Mouse (Mus musculus): Measurements from ENCODE around the gene Ncoa3. TPM values are rescaled to one million over a fixed set of nuclear protein-coding genes. Genes with fewer than 3 reads are reported as not detected.

Ncoa3 gene
- total RNA-seq, 1 experiment from 2014 or later: 73.0 TPM

DNA sequence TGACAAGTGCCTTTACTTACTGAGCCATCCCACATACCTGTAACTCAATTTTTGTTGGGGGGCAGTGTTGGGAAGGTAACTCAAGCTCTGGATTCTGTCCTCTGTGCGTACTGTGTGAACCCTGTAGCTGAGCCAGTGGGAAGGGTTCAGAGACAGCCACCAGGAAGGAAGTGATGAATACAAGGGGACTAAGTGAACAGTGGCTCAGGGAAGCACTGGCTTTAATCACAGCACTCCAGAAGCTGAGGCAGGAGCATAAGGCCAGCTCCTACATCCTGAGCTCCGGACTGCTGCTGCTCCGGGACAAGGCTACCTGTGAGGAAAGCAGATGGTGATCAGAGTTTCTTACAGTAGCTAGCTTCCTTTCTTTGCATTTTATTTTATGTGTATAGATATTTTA, 31.6 kb downstream of the Ncoa3 start:
- no peak for ATAC-seq (replicated peaks; ENCODE audit: insufficient number of reproducible peaks, low FRiP score, low TSS enrichment, poor library complexity, severe bottlenecking)

DNA sequence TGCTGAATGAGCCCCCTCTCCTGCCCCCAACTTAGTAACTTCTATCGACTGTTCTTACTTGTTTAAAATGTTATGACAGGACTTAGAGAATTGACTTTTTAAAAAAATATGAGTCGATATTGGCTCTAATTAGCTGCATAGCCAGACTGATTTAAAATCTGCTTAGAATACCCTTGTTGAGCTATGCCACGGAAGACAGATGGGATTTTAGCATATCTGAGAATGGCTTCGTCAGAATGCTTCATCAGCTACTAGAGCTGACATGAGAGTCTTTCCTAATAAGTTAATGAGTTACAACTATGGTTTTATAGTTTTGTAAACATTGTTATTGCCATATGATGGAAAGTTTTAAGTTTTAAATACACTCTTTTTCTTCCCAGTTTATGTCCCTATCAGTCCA, 32.2 kb downstream of the Ncoa3 start:
- no peak for ATAC-seq (replicated peaks; ENCODE audit: insufficient number of reproducible peaks, low FRiP score, low TSS enrichment, poor library complexity, severe bottlenecking)

DNA sequence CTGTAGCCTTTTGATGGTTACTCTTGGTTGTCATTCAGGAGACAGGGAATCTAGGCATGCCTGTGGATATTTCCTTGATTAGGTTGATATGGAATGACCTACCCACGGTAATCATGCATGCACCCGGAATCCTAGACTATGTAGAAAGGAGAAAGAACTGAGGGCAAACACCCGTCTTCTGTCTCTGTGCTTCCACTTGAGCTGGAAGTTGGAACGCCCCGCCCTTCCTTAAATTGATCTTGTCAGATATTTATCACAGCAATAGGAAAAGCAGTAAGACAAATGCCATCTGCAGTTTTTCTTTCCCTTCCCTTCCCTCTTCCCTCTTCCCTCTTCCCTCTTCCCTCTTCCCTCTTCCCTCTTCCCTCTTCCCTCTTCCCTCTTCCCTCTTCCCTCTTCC, 33.5 kb downstream of the Ncoa3 start:
- ATAC-seq (replicated peaks; ENCODE audit: insufficient number of reproducible peaks, low FRiP score, low TSS enrichment, poor library complexity, severe bottlenecking): no peak

DNA sequence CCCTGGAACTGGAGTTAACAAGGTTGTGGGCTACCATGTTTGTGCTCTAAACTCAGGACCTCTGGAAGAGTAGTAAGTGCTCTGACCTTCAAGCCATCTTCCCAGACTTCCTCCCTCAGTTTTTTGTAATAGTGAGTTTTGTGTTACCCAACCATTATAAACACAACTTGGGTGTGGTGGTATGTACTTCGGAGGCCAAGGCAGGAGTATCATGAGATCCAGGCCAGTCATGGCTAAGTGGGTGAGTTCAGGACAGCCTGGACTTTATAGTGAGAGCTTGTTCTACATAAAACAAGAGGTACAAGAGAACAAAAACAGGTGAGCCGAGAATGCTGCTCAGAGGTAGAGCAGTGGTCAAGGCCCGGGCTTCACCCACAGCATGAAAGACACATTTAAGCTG, 35.4 kb downstream of the Ncoa3 start:
- 0 out of 2 replicates have a peak, but pooled peaks have one; percentile 15 for ATAC-seq (replicated peaks; ENCODE audit: insufficient number of reproducible peaks, low FRiP score, low TSS enrichment, poor library complexity, severe bottlenecking)

DNA sequence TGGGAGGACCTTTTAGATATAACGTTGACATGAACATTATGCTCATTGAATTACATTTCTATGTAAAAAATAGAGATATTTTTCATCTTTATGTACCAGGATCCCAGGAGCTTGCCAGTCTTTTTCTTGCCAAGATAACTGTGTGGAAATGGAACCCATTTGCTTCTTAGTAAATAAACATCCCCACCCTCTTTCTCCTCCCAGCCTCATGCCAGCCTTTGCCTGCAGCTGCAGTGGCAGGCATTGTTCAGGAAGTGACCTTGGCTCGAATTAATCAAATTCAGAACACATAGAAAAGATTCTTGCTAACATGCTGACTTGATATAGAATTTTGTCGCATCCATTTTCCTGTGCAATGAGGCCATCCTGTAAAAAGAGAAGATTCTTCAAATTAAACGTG, 36.8 kb downstream of the Ncoa3 start:
- no peak for ATAC-seq (replicated peaks; ENCODE audit: insufficient number of reproducible peaks, low FRiP score, low TSS enrichment, poor library complexity, severe bottlenecking)

DNA sequence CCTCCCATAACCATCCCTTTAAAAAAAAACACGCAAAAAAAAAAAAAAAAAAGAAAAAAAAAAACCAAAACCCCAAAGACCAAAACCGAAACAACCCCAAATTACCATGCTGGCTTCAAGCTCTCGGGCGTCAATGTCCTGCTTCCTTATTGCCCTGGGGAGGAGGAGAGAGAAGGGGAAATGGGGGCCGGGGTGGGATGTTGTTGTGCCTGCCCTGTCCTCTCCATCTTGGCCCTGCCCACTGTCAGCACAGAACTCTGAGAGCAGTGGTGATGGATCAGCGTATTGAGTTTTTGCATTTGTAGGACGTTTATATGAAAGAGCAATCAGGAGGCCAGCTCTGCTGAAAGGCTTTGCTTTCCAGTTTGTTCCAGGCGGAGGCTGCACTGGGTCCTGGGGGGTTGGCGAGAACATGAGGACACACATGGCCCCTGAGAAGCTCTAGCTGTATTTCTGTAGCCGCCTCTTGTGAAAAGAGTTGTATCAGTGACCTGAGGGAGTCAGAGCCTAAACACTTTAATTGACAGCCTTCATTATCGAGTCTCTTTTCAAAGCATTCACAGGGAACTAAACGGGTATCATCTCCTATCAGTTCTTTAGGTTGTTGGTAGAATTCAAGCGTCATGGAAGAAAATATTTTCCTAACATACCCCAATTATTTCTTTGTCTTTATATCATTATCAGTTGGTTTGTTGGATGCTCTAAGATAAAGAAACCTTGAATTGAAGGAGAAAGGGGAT, 38.0 kb downstream of the Ncoa3 start:
- ATAC-seq (replicated peaks; ENCODE audit: insufficient number of reproducible peaks, low FRiP score, low TSS enrichment, poor library complexity, severe bottlenecking): peak; percentile 85

DNA sequence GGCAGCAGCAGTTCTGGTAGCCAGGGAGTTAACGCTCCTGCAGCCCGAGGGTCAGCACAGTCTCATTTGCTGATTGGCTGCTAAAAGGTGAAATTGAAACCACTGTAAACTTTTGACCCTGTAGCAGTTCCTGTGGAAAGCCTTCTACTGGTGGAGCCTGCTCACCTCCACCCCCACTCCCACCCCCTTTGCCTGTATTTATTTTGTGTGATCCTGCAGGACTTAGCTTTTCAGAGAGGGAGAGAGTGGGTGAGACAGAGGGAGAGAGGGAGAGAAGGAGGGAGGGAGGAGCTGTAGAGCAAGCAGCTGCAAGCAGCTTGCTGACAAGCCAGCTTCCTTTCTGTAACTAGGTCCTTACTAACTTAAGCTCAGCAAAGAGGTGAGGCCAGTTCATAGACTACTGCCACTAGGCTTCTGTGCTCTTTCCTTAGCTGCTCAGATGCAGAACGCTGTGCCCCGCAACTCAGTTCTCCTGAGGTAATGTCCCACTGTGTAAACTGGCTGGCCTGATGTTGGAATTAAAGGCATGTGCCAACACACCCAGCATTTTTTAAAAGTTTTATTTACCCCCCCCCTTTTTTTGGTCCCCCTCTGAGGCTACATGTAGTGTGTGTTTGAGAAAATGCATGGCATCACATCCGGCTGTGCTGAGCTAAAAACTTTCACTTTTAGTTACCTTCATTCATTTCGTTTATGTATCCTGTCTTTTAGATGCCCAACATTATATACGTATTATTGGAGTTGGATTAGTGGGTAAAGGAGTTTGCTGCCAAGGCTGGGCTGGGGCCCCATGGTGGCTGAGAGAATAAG, 38.9 kb downstream of the Ncoa3 start:
- peak; percentile 51; the same call in 1 of the 2 replicates for ATAC-seq (replicated peaks; ENCODE audit: insufficient number of reproducible peaks, low FRiP score, low TSS enrichment, poor library complexity, severe bottlenecking)

DNA sequence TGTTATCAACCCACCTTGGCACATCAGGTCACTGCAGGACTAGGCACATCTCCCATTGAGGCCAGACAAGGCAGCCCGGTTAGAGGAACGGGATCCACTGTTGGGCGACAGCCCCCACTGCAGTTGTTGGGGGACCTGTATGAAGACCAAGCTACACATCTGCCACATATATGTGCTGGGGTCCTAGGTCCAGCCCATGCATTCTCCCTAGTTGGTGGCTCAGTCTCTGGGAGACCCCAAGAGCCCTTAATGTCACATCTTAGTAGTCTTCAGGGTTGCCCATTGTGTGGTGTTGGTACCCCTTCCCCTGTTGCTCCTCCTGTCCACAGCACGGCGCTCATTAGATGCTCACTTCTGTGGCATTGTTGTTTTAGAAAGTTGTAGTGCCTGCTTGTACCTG, 40.2 kb downstream of the Ncoa3 start:
- ATAC-seq (replicated peaks; ENCODE audit: insufficient number of reproducible peaks, low FRiP score, low TSS enrichment, poor library complexity, severe bottlenecking): no peak

DNA sequence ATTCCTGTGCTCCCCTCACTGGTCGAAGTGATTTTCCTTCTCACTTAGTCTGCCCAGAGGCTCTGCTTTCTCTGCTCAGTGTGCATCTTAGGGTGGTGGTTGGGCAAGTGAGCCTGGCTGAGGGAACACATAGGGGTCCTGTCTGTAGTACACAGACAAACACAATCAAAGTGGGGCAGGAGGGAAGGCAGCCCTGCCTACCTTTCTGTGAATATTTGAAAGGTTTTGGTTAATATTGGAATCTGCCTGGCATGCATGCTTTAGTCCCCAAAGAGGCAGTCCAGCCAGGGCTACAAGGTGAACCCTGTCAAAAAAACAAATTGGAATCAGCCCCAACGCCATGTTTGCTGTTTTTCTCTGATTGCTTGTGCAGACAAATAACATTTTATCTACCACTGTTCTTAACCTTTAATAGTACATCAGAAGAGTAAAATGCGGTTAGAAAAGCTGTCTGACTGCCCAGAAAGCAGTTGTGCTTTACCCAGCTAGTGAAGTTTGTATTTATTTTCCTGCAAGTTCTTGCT, 42.6 kb downstream of the Ncoa3 start:
- ATAC-seq (replicated peaks; ENCODE audit: insufficient number of reproducible peaks, low FRiP score, low TSS enrichment, poor library complexity, severe bottlenecking): no peak

DNA sequence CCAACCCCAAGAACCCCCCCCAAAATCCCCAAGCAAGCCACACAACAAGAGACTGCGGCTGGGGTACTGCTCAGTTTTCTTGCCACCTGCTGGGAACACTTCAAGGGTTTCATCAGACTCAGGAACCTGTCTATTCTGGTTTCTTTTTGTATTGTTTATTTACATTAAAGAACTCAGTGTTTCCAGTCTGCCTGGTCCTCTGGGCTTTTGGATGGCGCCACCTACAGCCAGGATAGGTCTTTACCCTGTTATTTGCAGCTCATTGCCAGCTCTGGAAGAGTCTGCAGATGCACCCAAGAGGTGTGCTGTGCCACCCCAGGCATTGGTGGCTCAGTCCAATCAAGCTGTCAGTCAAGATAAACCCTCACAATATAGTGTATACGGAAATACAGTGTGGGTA, 43.3 kb downstream of the Ncoa3 start:
- ATAC-seq (replicated peaks; ENCODE audit: insufficient number of reproducible peaks, low FRiP score, low TSS enrichment, poor library complexity, severe bottlenecking): peak; percentile 71

DNA sequence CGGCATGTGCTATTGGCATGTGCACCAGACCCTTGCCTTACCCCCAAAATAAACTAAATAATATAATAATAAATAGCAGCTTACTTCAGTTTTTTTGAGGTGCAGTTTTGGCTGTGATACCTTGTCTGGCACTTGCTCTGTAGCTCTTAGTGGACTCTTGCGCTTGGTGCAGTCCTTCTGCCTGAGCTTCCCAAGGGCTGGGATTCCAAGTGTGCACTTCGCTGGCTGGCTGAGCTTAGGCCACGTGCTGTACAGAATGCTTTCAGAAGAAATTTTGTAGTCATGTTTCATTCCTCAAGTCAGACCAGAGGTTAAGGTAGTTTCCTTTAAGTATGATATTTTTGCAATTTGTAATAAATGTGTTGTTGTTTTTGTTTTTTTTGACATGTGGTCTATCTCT, 47.2 kb downstream of the Ncoa3 start:
- ATAC-seq (replicated peaks; ENCODE audit: insufficient number of reproducible peaks, low FRiP score, low TSS enrichment, poor library complexity, severe bottlenecking): no peak

DNA sequence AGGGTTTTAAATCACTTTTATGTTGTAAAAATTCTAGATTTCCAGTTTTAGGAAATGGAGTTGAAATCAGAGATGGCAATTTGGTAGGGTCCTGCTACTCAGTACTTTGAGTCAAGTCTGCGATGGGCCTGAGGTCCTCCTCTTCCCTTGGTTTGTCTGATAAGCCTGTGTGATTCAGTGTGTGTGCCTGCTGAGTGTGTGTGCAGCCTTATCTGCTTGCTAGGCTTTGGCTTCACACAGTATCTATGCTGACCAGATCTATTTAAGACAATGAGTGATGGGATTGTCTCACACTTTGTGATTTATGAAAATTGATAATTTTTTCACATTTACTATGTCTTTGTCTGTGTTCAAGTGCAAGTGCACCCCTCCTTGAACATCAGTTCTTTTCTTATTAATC, 50.1 kb downstream of the Ncoa3 start:
- ATAC-seq (replicated peaks; ENCODE audit: insufficient number of reproducible peaks, low FRiP score, low TSS enrichment, poor library complexity, severe bottlenecking): no peak

DNA sequence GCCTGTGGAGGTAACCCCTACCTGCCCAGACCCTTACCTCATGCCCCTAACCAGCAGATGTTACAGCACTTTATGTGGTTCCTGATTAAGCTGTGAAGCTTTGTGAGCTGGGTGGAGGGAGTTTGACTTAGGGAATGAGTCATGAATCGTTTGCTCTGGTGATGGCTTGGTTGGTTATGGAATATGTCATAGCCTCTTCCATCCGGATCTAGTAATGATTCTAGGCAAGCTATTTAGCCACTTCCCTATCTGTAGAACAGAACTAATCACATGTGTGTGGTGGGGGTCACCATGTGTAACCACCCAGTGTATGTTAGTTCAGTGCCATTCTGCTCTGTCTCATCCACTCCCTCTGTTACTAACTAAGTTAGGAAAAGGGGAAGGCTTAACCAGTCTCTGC, 52.6 kb downstream of the Ncoa3 start:
- peak; percentile 24; the same call in 1 of the 2 replicates for ATAC-seq (replicated peaks; ENCODE audit: insufficient number of reproducible peaks, low FRiP score, low TSS enrichment, poor library complexity, severe bottlenecking)

DNA sequence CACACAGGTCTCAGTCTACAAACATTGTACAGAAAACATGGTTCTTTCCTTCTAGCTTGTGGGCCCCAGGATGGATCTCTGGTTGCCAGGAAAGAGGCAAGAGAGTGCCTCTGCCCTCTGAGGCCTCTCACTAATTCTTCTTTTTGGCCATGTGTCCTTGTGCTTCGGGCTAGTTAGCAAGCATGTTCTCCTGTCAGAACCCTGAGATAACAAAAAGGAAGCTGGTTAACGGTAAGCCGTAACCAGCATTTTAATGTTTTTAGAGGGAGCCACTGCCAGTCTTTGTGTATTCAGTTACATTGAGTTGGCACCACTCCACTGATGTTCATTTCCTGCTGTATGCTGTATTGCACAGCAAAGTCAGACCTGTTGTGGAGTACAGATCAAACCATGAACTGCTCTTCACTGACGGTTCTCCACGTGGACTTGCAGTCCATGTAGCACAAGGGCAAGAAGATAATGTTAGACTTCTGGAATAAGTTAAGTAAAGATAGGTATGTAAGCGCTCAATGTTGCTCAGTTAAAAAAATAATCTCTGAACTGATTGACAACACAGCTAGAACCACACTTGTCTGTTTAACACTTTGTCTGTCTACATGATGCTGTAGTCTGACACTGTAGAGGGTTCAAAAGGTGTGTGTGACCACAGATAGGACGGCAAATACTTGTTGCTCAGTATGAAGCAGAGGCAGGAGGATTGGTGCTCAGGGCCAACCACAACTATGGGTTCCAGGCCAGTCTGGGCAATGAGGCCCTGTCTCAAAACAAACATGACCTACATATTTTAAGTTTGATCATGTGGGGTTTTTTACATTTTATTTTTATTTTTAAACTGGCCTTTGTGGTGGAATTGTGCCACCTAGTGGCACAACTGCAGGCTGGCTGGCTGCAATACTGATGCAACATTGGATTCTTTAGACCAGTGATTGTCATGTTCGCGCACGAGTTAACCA, 53.4 kb downstream of the Ncoa3 start:
- 0 out of 2 replicates have a peak, but pooled peaks have one; percentile 12 for ATAC-seq (replicated peaks; ENCODE audit: insufficient number of reproducible peaks, low FRiP score, low TSS enrichment, poor library complexity, severe bottlenecking)

DNA sequence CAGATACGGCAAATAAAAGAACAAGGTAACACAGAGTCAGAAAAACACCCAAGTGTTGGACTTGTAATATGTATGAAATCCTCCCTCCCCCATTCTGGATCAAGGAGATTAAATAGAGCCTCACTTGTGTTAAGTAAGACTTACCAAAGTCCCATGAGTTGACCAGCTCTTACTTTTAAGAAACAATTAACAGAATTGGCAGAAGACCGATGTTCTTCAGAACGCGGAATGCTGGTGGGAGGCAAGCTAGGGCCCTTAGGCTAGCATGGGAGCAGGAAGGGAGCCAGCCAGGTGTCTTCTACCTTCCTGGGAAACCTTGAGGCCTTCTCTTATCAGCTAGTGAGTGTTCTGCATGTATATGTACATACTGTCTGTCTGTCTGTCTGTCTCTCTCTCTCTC, 55.5 kb downstream of the Ncoa3 start:
- ATAC-seq (replicated peaks; ENCODE audit: insufficient number of reproducible peaks, low FRiP score, low TSS enrichment, poor library complexity, severe bottlenecking): no peak

DNA sequence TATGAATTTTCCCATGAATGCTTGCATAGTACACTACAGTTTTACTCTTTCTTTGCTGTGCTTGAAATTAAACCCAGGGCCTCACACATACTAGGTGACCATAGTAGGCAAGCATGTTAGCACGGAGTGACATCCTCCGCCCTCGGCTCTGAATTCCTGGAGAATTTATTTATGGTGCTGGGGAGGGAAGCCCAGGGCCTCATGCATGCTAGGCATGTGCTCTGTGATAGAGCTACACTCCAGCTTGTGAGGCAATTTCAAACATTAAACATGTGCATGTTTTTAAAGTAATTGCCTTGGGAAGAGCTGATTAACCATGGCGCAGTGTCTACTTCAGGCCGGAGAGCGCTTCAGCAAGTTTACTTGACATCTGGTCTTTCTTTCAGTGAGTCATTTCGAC, 56.4 kb downstream of the Ncoa3 start:
- ATAC-seq (replicated peaks; ENCODE audit: insufficient number of reproducible peaks, low FRiP score, low TSS enrichment, poor library complexity, severe bottlenecking): no peak

DNA sequence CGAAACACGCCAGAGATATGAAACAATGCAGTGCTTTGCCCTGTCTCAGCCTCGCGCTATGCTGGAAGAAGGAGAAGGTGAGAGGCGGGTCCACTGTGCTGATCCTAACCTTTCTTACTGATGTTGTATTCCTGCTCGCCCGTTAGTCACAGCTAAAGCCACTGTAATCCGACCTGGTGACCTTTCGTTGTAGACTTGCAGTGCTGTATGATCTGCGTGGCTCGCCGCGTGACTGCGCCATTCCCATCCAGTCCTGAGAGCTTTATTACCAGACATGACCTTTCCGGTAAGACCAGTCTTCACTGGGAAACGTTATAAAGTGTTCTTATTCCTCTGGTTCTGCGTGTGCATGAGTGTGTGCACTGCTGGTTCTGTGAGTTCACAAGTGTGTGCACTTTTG, 59.0 kb downstream of the Ncoa3 start:
- ATAC-seq (replicated peaks; ENCODE audit: insufficient number of reproducible peaks, low FRiP score, low TSS enrichment, poor library complexity, severe bottlenecking): no peak

DNA sequence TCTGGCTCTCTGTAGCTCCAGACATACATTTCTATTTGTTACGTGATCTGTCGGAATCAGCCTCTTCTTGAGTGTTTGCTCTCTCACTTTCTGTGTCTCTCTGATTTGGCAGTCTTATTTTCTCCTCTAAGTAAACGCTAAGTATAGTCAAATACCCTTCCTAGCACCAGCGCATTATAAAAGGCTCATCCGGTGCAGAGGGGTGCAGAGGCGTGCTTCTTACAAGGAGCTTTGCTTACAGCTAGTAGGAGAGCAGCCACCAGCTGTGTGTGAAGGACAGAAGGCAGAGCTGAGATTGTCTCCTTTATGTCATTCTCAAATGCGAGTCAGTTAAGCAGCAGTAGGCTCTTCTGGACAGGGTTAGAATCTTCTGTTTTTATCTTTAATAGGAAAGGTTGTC, 59.5 kb downstream of the Ncoa3 start:
- ATAC-seq (replicated peaks; ENCODE audit: insufficient number of reproducible peaks, low FRiP score, low TSS enrichment, poor library complexity, severe bottlenecking): no peak

DNA sequence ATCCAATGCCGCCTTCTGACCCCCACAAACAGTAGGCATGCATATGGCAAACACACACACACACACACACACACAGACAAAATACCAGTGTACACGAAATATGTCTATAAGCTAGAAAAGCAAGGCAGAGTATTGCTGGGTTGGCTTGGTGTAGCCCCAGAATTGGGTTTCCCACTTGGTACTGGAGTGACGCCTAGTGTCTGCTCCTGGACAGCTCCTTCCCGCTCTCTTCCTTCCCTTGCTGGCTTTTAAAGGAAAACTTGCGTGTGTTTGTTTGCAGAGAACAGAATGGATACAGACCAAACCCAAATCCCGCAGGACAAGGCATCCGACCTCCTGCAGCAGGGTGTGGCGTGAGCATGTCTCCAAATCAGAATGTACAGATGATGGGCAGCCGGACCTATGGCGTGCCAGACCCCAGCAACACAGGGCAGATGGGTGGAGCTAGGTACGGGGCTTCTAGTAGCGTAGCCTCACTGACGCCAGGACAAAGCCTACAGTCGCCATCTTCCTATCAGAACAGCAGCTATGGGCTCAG, 61.6 kb downstream of the Ncoa3 start:
- ATAC-seq (replicated peaks; ENCODE audit: insufficient number of reproducible peaks, low FRiP score, low TSS enrichment, poor library complexity, severe bottlenecking): no peak
